Mouse (Mus musculus) olfactory bulb, adult 2 months (tissue): Measurements from ENCODE around the gene Gm4763.
"Not testable (repeated sequence)": the region's sequence is repeated elsewhere in the genome, so short reads cannot be mapped to it uniquely, and the experiment has no call there.

Experiments used
- CTCF ChIP-seq: fragments of 200-500 bp; IDR thresholded peaks from 2 replicates; pipeline ENCODE4 v1.5.1; 2012; ENCODE audit warnings: low read depth, mild to moderate bottlenecking, low read length, moderate library complexity; ENCODE audit not compliant: insufficient read depth
- POLR2A ChIP-seq: fragments of 200-500 bp; IDR thresholded peaks from 2 replicates; pipeline ENCODE4 v1.6.1; 2012; ENCODE audit warnings: mild to moderate bottlenecking, low read depth, low read length, moderate library complexity; ENCODE audit not compliant: insufficient read depth

DNA sequence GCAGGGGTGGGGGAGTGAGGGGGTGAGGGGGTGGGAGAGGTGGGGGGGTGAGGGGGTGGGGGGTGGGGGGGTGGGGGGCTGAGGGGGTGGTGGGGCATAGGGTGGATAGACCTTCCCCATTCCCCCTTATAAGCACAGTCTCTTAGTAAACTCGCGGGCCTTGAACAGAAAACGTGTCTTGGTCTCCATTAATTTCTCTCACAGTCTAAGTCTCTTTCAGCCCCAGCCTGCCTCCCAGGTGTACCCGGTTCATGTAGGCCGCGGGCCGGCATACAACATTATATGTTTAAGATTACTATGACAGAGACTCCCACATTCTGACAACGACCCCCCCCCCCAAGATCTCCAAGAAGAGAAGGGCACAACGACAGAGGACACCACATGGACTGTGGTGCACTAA is 23.9 kb downstream of the Gm4763 start:
- TF ChIP-seq CTCF, POLR2A: not testable (repeated sequence)
